Mouse (Mus musculus) mesoderm, embryonic 11.5 days (tissue): ENCODE data around the gene Brca1.
"Not testable (repeated sequence)": the region's sequence is repeated elsewhere in the genome, so short reads cannot be mapped to it uniquely, and the experiment has no call there.

Experiments
- DNase-seq: peaks from one replicate; pipeline ENCODE4 v3.0.0-alpha.2; 2012; ENCODE audit warnings: low read depth, low spot score

Gene Brca1

DNA sequence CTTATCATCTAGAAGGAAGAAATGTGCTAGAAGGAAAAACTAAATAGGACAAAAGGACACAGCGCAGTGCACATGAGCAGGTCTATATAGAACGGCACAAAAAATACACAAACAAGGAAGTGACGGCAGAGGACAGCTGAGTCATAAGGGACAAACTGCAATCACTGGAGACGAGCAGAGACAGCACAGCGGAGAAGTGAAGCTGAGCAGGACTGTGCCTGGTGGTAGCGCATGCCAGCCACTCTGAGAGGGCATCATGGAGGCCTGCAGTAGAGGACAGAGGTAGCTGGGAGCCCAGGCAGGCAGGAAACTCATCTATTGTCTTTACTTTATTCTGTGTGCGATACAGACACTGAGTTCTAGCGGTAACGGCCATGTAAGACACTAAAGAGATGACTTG is 8.2 kb downstream of the Brca1 start:
- DNase-seq = no peak

DNA sequence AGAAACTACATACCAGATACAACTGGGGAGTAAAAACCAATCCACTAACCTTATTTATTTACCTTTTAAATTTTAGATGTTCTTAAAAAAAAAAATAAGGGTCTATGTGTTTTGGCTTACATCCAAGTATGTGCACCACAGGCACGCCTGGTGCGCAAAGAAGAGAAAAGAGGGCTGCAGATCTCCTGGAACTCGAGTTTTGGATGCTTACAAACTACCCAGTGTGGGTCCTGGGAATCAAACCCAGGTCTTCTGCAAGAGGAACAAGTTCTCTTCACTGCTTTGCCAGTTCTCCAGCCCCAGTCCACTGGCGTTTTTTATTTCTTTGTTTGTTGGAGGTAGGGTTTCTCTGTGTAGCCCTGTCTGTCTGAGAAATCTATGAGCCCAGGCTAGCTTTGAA is 25.1 kb downstream of the Brca1 start:
- no peak for DNase-seq

DNA sequence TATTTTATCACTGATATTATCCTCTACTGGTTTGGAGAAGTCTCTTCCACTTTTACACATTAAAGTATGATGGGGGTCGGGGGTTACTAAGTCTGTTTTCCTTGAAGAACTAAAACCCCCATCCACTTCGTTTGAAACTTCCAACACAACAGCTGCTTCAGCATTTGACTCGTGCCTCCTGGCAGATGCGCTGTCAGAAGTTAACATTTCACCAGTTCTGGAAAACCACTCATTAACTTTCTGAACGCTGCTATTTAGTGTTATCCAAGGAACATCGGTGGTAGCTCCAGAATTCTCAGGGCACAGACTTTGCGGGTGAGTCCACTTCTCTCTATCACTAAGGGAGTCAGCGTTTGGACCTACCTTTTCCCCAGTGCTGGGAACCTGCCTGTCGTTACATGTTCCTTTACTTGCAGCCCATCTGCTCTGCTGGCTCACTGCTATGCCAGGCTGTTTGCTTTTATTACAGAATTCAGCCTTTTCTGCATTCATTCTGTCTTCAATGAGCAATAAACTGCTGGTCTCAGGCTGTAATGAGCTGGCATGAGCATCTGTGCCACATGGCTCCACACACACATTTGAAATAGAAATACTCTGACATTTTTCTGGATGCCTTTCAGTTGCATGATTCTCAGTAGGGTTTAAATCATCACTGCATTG is 25.7 kb downstream of the Brca1 start:
- DNase-seq = no peak

DNA sequence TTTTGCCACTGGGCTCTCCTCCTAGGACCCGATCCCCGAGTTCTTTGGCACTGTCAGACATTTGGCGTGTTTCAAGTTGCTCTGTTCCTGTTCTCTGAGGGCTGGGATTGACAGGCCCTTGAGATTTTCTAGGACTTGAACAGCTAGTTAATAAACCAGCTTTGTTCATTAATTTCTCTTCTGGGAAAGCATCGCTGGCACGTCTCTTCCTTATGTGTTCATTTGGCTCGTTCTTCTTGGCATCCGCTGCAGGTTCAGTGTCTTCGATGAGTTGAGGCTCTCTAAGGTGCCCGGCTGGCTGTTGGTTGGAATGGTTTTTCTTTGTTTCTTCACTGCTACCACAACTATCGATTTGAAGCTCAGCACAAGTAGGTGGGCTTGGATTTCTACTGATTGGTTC is 26.7 kb downstream of the Brca1 start:
- DNase-seq = no peak

DNA sequence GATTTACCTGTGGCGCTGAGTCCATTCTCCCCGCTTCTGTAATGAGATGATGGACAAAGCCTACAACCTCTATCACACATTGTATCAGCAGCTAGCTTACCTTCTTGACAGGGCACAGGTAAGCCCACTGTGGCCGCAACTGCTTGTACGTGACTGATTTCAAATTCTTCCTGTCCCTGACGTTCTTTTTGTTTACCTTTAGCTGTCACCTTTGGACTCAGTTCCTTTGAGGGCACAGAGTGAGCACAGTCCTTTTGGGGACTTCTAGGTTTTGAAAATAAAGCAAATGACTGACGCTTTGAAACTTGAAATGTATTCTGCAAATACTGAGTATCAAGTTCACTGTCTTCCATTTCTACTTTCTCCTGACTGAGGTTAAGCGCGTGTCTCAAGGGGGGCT is 27.3 kb downstream of the Brca1 start:
- no peak for DNase-seq

DNA sequence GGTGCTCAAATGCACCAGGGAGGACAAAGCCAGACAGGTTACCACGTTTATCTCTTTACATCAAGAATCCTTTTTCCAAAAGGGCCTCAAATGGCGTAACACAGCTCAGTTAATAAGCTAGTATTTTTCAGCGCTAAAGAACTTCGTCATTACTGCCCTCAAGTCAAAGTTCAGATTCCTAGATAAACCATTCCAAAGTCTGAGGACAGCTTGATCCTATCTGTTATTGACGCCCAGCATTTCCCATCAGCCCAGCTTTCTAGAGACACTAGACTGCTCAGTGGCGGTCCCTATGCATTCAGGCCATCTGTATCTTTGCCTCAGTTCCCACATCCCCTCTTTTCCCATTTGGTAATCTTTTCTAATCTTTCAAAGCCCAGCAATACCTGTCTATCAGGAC is 32.4 kb downstream of the Brca1 start:
- DNase-seq = no peak

DNA sequence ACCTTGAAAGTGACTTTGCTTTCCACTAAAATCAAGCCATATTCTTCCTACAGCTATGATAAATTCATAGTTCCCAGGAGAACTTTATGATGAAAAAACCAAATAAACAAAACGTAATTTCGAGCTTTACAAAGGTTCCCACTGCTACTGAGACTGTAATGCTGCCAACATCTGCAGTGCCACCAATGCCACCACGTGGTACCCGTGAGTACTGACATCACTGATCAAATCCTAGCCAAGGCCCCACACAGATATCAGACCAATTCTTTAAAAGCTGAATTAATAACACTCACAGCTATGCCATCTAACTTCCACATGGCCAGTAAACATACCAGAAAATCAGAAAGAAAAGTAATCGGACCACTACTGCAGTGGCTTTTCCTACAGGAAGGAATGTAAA is 32.8 kb downstream of the Brca1 start:
- no peak for DNase-seq

DNA sequence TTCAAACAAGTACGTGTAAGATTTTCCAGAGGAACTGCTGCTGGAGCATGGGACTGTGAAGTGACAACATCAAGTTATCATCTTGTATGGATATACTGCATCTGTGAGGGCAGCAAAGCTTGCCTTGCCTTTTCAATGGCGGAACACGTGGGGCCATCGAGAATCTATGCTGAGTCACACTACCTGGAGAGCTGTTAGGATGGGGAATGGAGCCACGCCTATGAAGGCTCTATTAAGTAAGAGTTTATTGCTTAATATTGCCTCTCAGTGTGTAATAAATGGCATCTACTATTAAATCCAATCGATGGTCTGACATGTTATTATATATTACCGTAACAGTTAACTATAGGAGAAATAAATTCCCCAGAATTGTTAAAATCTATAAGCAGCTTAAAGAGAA is 44.7 kb downstream of the Brca1 start:
- DNase-seq = no peak

DNA sequence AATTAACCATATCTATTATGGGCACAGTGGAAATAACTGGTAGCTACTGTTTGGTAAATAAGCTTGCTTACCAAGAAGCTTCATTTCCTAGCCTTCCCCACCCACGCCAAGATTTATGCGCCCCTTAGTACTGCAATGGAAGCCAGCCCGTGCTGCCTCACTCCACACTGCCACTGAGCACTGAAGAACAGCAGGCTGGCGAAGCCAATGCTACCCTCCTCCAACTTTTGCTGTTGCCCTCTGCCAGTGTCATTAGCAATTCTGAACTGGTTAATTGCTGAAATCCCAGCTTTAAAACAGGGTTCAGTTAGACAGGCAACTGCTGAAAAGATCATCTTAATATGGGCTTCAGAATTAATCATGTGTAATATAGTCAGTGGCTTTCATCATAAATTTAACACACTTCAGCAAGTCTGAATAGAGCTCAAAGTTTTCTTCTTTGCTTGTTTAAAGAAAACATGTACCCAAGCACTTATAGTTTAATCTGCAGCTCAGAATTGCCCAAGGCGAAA is 45.4 kb downstream of the Brca1 start:
- DNase-seq = no peak

DNA sequence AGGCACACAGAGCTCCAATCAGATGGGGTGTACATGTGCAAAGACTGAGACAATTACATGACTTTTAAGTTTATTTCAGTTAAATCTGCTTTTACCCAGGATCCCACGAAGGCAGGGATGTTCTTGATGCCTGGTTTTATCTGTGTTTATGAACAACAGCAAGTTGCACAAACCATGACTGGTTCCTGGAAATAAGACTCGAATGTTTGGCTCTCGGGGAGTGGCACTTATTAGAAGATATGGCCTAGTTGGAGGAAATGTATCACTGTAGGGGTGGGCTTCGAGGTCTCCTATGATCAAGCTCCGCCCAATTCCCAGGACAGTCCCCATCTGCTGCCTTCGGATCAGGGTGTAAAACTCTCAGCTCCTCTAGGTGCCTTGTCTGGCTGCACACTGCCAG is 65.6 kb downstream of the Brca1 start:
- no peak for DNase-seq

DNA sequence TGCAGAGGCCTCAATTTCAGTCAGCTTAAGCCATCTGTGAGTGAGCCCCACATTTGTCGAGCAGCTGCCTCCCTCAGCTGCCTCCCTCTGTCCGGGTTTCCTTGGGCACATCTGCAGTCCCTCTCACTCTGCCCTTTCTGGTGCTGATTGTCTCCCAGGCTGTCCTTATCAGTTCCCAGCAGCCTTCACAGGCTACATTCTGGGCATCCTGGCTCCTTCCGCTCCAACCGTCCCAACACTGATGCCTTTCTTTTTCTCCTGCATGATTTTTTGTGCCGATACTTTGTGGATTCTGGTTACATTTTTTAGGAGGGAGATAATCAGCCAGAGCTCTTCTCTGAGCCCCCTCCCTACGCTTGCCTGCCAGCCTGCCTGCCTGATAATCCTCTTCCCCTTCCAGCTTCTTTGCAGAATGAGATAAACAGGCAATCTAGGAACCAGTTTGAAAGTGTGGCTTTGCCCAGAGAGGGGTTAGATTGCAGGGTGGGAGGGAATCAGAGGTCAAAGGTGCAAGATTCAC is 66.2 kb downstream of the Brca1 start:
- DNase-seq = no peak

DNA sequence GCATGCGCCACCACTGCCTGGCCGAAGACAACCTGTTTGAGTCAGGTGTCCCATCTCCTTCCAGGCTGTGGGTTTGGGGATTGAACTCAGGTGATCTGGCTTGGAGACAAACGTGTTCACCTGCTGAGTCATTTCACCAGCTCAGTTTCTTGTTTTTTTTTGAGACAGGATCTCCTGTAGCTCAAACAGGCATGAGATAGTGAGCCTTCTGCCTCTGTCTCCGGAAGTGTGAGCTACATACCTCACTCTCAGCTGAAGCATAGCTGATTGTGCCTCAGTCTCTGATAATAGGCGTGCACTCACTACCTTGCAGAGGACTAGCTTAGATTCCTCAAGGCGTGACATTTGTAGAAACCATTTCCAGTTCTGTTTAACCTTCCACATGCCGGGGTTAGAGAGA is 66.9 kb downstream of the Brca1 start:
- DNase-seq = no peak

DNA sequence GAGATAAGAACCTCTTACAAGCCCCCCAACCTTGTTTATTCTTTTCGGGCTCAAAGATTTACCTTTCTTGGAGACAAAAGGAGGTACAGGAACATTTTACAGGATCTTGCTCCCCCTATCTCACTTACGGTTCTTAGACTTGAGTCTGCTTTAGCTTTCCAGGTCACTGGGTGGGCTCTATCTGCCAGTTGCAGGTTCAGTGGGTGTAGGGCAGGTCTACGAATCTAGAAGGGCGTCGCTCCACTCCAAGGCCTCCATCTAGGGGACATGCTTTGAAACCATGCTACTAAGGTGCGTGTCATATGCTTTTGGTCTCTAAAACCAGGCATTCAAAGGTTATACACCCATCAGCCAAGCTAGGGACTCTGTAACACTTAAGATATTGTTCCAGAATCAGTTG is 67.5 kb downstream of the Brca1 start:
- no peak for DNase-seq

DNA sequence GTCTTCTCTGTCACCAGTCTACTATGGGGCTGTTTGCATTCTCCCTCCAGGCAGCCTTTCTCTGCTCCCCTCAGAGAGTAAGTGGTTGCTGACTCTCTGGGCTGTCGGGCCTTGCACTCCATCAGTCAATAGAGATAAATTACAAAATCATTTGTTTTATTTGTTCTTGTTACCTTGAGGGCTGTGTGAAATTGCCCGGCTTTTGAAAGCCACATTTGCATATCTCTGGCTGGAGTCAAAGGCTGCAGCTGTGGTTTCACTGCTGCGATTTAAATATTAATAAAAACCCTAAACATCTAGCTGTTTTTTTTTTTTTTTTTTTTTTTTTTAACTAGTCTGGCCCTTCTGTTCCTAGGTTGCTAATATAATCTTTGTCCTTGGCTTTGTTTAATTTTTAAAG is 68.0 kb downstream of the Brca1 start:
- no peak for DNase-seq

DNA sequence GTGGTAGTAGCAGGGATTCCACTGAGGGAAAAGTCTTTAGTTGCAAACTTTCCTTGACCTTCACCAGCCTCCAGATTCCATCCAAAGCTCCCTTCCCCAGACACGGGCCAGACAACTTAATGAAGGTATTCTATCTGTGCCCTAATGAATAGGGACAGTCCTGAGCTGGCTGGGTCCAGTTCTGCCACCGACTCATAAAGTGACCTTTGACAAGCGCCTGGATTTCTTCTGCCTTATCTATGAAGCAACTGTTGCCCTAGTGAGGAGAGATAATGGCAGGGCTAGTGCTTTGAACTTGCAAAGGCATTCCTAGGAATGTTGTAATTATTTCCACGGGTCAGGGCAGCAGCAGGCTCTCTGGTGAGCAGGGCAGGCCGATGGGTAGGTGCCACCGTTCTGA is 70.8 kb downstream of the Brca1 start:
- no peak for DNase-seq

DNA sequence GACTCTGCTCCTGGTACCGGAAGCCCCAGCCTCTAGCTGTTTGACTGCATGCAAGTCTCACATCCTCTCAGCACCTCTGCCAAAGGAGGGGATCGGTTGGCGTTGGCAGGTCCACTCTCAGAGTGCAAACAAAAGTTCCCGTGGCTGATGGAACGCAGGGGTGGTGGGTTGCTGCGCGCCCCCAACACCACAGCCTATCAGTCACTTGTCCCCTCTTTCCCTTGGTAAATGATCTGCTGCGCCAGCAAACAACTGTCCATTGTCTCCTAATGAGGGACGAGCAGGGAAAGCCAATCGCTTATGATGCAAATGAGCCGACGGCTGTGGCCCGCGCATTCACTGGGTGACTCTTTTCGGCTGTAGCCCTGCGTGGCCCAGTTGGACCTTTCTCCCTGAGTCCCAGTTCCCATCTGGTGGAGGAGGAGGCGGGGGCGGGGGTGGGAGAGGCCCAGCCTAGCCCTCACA is 72.6 kb downstream of the Brca1 start:
- peak; percentile 77 for DNase-seq

DNA sequence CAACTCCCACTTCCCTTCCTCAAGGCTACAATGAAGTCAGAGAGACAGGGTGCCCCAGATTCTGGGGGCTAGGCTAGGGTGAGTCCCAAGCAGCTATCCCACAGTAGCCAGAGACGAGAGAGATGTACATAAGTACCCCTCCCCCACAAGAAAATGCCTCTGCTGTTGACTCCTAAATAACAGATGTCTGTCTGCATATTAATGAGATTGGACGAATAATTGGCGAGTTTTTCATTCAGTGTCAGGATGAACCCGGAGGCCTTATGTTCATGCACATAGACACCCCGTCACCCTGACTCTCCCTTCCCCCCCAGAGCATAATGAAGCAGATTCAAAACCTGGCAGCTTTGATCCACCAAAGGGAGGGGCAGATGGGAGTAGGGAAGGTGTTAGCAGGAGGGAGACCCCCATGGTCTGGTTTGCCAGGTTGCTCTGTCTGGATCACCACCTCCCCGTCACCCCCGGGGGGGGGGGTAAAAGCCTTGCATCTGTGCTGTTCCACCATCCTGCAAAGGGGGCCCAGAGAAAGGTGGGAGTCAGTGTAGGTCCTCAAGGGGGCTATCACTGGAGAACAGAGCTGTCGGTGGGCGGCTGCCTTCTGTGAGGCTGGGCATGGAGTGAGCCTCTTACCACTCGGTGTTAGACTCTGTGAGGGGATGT is 74.1 kb downstream of the Brca1 start:
- DNase-seq = peak; percentile 74

DNA sequence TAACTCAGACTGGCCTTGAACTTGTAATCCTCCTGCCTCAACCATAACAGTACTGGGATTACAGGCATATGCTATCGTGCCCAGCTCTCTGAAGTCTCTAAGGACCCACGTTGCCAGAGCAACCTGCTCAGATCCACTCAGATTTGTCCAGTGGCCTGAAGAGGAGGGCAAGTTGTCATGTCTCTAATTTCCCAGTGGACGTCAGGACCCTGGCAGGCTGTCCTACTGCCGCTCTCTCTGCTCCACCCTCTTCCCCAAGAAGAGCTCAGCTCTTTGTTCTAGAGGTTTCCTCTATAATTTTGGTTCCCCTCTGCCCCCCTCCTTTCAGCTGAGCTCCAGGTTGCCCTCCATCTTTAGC is 74.6 kb downstream of the Brca1 start:
- peak; percentile 66 for DNase-seq

DNA sequence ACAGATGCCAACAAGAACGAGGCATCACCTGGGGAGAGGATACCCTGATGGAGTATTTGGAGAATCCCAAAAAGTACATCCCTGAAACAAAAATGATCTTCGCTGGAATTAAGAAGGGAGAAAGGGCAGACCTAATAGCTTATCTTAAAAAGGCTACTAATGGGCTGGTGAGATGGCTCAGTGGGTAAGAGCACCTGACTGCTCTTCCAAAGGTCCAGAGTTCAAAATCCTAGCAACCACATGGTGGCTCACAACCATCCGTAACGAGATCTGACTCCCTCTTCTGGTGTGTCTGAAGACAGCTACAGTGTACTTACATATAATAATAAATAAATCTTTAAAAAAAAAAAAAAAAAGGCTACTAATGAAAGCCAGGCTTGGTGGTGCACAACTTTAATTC is 75.4 kb downstream of the Brca1 start:
- not testable (repeated sequence) for DNase-seq

DNA sequence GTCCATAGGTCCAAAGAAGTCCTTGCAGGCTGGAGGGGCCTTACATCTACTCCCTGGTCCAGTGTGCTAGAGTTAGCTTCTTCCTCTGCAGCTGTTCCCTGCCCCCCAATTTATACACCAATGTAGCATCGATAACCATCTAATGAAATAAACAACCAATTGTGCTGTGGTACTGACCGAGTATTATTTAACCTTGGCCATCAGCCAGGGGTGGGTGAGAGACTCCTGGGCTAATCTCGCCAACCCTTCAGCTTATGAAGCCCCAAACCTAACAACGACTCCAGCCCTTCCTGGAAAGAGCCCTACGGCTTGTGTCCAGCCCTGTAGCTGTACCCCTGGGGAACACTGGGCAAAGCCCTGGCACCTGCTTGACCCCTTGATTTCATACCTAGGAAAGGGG is 77.5 kb downstream of the Brca1 start:
- no peak for DNase-seq

DNA sequence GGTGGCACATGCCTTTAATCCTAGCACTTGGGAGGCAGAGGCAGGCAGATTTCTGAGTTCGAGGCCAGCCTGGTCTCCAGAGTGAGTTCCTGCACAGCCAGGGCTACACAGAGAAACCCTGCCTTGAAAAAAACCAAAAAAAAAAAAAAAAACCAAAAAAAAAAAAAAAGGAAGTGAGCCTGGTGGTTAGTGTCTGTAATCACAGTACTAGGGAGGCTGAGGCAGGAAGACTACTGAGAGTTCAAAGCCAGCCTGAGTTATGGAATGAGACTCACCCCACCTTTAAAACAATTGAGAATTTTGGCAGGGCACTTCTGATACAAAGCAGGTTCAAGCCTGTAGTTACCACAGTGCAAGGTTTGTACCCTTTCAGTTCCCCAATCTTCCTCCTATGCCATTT is 78.1 kb downstream of the Brca1 start:
- DNase-seq = not testable (repeated sequence)

DNA sequence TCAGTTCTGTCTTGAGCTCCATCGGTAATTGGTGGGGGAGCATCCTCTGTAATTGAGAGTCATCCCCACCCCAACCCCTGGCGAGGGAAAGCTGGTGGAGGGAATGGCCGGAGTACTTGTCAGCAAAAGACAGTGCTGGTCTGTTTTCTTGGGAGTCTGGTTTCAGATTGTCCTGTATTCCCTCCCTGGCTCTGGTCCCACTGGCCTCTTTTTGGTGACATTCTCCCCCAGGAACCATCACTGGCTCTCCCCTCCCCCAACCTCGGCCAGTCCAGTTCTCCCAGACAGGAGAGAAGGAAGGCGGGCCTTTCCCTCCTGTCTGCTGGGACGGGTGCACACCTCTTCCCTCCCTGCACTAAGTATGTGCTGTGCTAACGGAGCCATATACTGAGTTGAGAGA is 79.4 kb downstream of the Brca1 start:
- DNase-seq = no peak

DNA sequence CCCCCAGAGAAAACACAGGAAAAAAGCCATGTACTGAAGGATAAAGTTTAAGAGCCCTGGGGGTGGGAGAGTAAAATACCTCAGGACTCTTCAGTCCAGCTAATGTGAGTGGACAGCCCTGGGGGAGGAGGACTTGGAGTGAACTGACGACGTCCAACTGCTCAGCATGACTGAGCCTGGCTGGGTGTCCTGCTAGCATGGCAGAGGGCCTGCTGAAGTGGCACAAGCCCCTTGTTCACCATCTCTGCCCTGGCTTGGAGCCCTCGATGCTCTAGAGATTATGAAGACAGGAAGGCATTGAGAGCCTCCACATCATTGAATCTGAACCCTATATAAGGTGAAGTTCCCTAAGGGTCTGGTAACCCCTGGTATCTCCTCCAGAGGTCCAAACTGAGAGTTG is 79.8 kb downstream of the Brca1 start:
- no peak for DNase-seq
